Mouse (Mus musculus) embryonic facial prominence, embryonic 12.5 days (tissue): Measurements from ENCODE around the gene Rnaset2a. TPM values are rescaled to one million over a fixed set of nuclear protein-coding genes. Genes with fewer than 3 reads are reported as not detected.
A peak's percentile ranks its signal among the peaks of the same experiment; 100 is the strongest.
"Not testable (repeated sequence)": the region's sequence is repeated elsewhere in the genome, so short reads cannot be mapped to it uniquely, and the experiment has no call there.

ENCODE experiments used
- ATAC-seq: fragments of 200-750 bp; cut with Nextera tagmentation; 2 replicates; pipeline ENCODE4 v1.8.0; 2017; ENCODE audit not compliant: insufficient number of reproducible peaks, insufficient read depth, low FRiP score, low TSS enrichment
- H3K27ac ChIP-seq: fragments of 300-500 bp; sonication (generic); 2 replicates; pipeline ENCODE4 v1.5.1; 2016; ENCODE audit warnings: mild to moderate bottlenecking
- H3K27me3 ChIP-seq: fragments of 300-500 bp; sonication (generic); 2 replicates; pipeline ENCODE4 v1.6.1; 2016; ENCODE audit warnings: mild to moderate bottlenecking, moderate library complexity
- H3K36me3 ChIP-seq: fragments of 300-500 bp; sonication (generic); 2 replicates; pipeline ENCODE4 v1.6.1; 2016; ENCODE audit warnings: mild to moderate bottlenecking
- H3K4me1 ChIP-seq: fragments of 300-500 bp; sonication (generic); 2 replicates; pipeline ENCODE4 v1.6.1; 2016
- H3K4me2 ChIP-seq: fragments of 300-500 bp; sonication (generic); replicated peaks from 2 replicates; pipeline ENCODE4 v1.6.1; 2016; ENCODE audit warnings: mild to moderate bottlenecking, moderate library complexity
- H3K4me3 ChIP-seq: fragments of 300-500 bp; sonication (generic); 2 replicates; pipeline ENCODE4 v1.5.1; 2016; ENCODE audit warnings: mild to moderate bottlenecking
- H3K9ac ChIP-seq: fragments of 300-500 bp; sonication (generic); 2 replicates; pipeline ENCODE4 v1.6.1; 2016; ENCODE audit warnings: mild to moderate bottlenecking, moderate library complexity
- H3K9me3 ChIP-seq: fragments of 300-500 bp; sonication (generic); 2 replicates; pipeline ENCODE4 v1.6.1; 2016; ENCODE audit warnings: mild to moderate bottlenecking, moderate library complexity
- WGBS: fragments of 180-500 bp; shearing (Covaris S2); methylation state at CpG from one replicate; pipeline ENCODE4 v1.1.7; 2016; 5-methylcytosine and 5-hydroxymethylcytosine counted together
- polyA plus RNA-seq: library from polyadenylated mRNA; unstranded; fragments of >200 nt; fragmentation: Nextera tagmentation; extraction: Ambion mirVana; gene quantifications from 2 replicates; pipeline ENCODE4 v1.2.1, GENCODE M21; 2016

The Rnaset2a gene
- polyA plus RNA-seq, 1 experiment from 2014 or later: 22.0 TPM

GRCm38 (mm10) chr17:8165608-8165945 is 17.7 kb upstream of the Rnaset2a start:
- H3K27ac ChIP-seq: not testable (repeated sequence)

GRCm38 (mm10) chr17:8164701-8165607 is 17.1 kb upstream of the Rnaset2a start, which contains the start of gene Fgfr1op:
Fgfr1op (plus strand) TSS chr17:8165501.
- peak; percentile 91 for ATAC-seq
- under 1% methylated on average over 20 of the region's 55 CpGs for WGBS
- H3K27me3 ChIP-seq, H3K27ac ChIP-seq, H3K4me1 ChIP-seq, H3K36me3 ChIP-seq, H3K9me3 ChIP-seq: not testable (repeated sequence)
- Histone ChIP-seq H3K4me2 (peak within 1 kb of the TSS; percentile 43), H3K9ac (peak within 1 kb of the TSS; percentile 48; the same call in 1 of the 2 replicates), H3K4me3 (peak within 1 kb of the TSS; percentile 47)

More at GRCm38 (mm10) chr17:8165608-8165945, 17.7 kb upstream of the Rnaset2a start:
- not testable (repeated sequence) for ATAC-seq, H3K27me3 ChIP-seq, H3K9me3 ChIP-seq, H3K4me1 ChIP-seq
- Histone ChIP-seq H3K4me3 (peak overlapping the region; percentile 47), H3K36me3 (peaks cover 10% of the 10 kb centered on the region), H3K9ac (peak overlapping the region; percentile 48; the same call in 1 of the 2 replicates), H3K4me2 (peak overlapping the region; percentile 43)
- 0% methylated on average over 29 of the region's 42 CpGs for WGBS

- ATAC-seq, H3K4me2 ChIP-seq, H3K27ac ChIP-seq, H3K4me3 ChIP-seq, H3K9ac ChIP-seq, H3K9me3 ChIP-seq, H3K4me1 ChIP-seq, H3K27me3 ChIP-seq, H3K36me3 ChIP-seq: not testable (repeated sequence)
- WGBS: 49% methylated on average over 3 of the region's 3 CpGs
Observed at GRCm38 (mm10) chr17:8160969-8161368, 13.1 kb upstream of the Rnaset2a start.

GRCm38 (mm10) chr17:8158627-8159026 is 10.7 kb upstream of the Rnaset2a start:
- WGBS: no CpG with 5 or more reads among the region's 1 CpGs
- H3K9me3 ChIP-seq, H3K9ac ChIP-seq, H3K4me1 ChIP-seq, H3K27ac ChIP-seq, H3K27me3 ChIP-seq, H3K36me3 ChIP-seq, ATAC-seq, H3K4me2 ChIP-seq, H3K4me3 ChIP-seq: not testable (repeated sequence)

- H3K9me3 ChIP-seq, ATAC-seq: not testable (repeated sequence)
- WGBS: 100% methylated on average over 1 of the region's 8 CpGs
Observed at GRCm38 (mm10) chr17:8155982-8156381, 8.1 kb upstream of the Rnaset2a start.

GRCm38 (mm10) chr17:8155010-8155409 is 7.1 kb upstream of the Rnaset2a start:
- ATAC-seq, H3K4me1 ChIP-seq, H3K27me3 ChIP-seq, H3K4me3 ChIP-seq, H3K9me3 ChIP-seq, H3K4me2 ChIP-seq, H3K27ac ChIP-seq, H3K9ac ChIP-seq, H3K36me3 ChIP-seq: not testable (repeated sequence)
- WGBS: 87% methylated on average over 7 of the region's 7 CpGs

More at GRCm38 (mm10) chr17:8155982-8156381, 8.1 kb upstream of the Rnaset2a start:
- not testable (repeated sequence) for H3K4me2 ChIP-seq, H3K36me3 ChIP-seq, H3K4me3 ChIP-seq, H3K4me1 ChIP-seq, H3K27ac ChIP-seq, H3K27me3 ChIP-seq, H3K9ac ChIP-seq

- not testable (repeated sequence) for H3K36me3 ChIP-seq, H3K4me1 ChIP-seq, H3K27ac ChIP-seq, ATAC-seq, H3K9me3 ChIP-seq, H3K27me3 ChIP-seq
- H3K9ac ChIP-seq: peak overlapping the region; percentile 66; the same call in 1 of the 2 replicates
- H3K4me3 ChIP-seq: peak overlapping the region; percentile 49
- peak overlapping the region; percentile 46 for H3K4me2 ChIP-seq
- WGBS: 15% methylated on average over 5 of the region's 5 CpGs
Observed at GRCm38 (mm10) chr17:8146931-8147330, 966 bp downstream of the Rnaset2a start.

- WGBS: 64% methylated on average over 10 of the region's 14 CpGs
- H3K27ac ChIP-seq, H3K9me3 ChIP-seq, H3K27me3 ChIP-seq, H3K4me3 ChIP-seq, ATAC-seq, H3K4me2 ChIP-seq, H3K9ac ChIP-seq, H3K36me3 ChIP-seq, H3K4me1 ChIP-seq: not testable (repeated sequence)
Observed at GRCm38 (mm10) chr17:8143802-8144673, 3.9 kb downstream of the Rnaset2a start.

- not testable (repeated sequence) for H3K9ac ChIP-seq, H3K27me3 ChIP-seq, ATAC-seq, H3K27ac ChIP-seq, H3K4me3 ChIP-seq, H3K9me3 ChIP-seq, H3K36me3 ChIP-seq, H3K4me1 ChIP-seq, H3K4me2 ChIP-seq
- WGBS: 79% methylated on average over 3 of the region's 3 CpGs
Observed at GRCm38 (mm10) chr17:8140210-8140609, 7.7 kb downstream of the Rnaset2a start.

- ATAC-seq, H3K4me1 ChIP-seq, H3K4me2 ChIP-seq, H3K9ac ChIP-seq, H3K27ac ChIP-seq, H3K36me3 ChIP-seq, H3K27me3 ChIP-seq, H3K9me3 ChIP-seq, H3K4me3 ChIP-seq: not testable (repeated sequence)
- WGBS: 98% methylated on average over 5 of the region's 5 CpGs
Observed at GRCm38 (mm10) chr17:8138116-8138515, 9.8 kb downstream of the Rnaset2a start.

- H3K27ac ChIP-seq, ATAC-seq, H3K27me3 ChIP-seq, H3K4me2 ChIP-seq, H3K4me1 ChIP-seq, H3K9ac ChIP-seq, H3K4me3 ChIP-seq, H3K36me3 ChIP-seq, H3K9me3 ChIP-seq: not testable (repeated sequence)
- no CpG with 5 or more reads among the region's 6 CpGs for WGBS
Observed at GRCm38 (mm10) chr17:8130849-8131248, 17.0 kb downstream of the Rnaset2a start.

GRCm38 (mm10) chr17:8129578-8129977 is 18.3 kb downstream of the Rnaset2a start:
- not testable (repeated sequence) for H3K4me3 ChIP-seq, H3K27ac ChIP-seq, H3K4me1 ChIP-seq, H3K4me2 ChIP-seq, ATAC-seq, H3K36me3 ChIP-seq, H3K9me3 ChIP-seq, H3K9ac ChIP-seq, H3K27me3 ChIP-seq
- 84% methylated on average over 9 of the region's 9 CpGs for WGBS
